Mouse (Mus musculus): ENCODE results near the gene Ttll5. TPM values are rescaled to one million over a fixed set of nuclear protein-coding genes. Genes with fewer than 3 reads are reported as not detected.

The Ttll5 gene
- total RNA-seq, 2 experiments from 2014 or later = 48.5 to 48.6 TPM

- TF ChIP-seq CTCF (conservative IDR thresholded peaks at IDR 0.05) = no peak
- DNase-seq (ENCODE audit: low spot score in 2 of 2) = no peak
- no peak overlapping the region for H3K4me3 ChIP-seq
- no peak overlapping the region for H3K27ac ChIP-seq
These were observed 81.2 kb downstream of the Ttll5 start for GRCm38 (mm10) chr12:85905666-85906065.

GRCm38 (mm10) chr12:85907896-85908295 lies 83.4 kb downstream of the Ttll5 start:
- no peak overlapping the region for H3K27ac ChIP-seq
- no peak for DNase-seq (ENCODE audit: low spot score in 2 of 2)
- no peak overlapping the region for H3K4me3 ChIP-seq
- no peak for TF ChIP-seq CTCF (conservative IDR thresholded peaks at IDR 0.05)

GRCm38 (mm10) chr12:85910811-85911210 lies 86.4 kb downstream of the Ttll5 start:
- H3K4me3 ChIP-seq = no peak overlapping the region
- no peak for TF ChIP-seq CTCF (conservative IDR thresholded peaks at IDR 0.05)
- DNase-seq (ENCODE audit: low spot score in 2 of 2) = no peak
- no peak overlapping the region for H3K27ac ChIP-seq

- no peak for DNase-seq (ENCODE audit: low spot score in 2 of 2)
- no peak overlapping the region for H3K4me3 ChIP-seq
- H3K27ac ChIP-seq = no peak overlapping the region
- no peak for TF ChIP-seq CTCF (conservative IDR thresholded peaks at IDR 0.05)
These were observed 88.4 kb downstream of the Ttll5 start for GRCm38 (mm10) chr12:85912712-85913504.

- Histone ChIP-seq H3K27ac (no peak overlapping the region), H3K4me3 (no peak overlapping the region)
- TF ChIP-seq CTCF (conservative IDR thresholded peaks at IDR 0.05) = no peak
- no peak for DNase-seq (ENCODE audit: low spot score in 2 of 2)
These were observed 102.4 kb downstream of the Ttll5 start for GRCm38 (mm10) chr12:85926897-85927296.

GRCm38 (mm10) chr12:85928513-85928912 lies 104.1 kb downstream of the Ttll5 start:
- no peak overlapping the region for H3K4me3 ChIP-seq
- TF ChIP-seq CTCF (conservative IDR thresholded peaks at IDR 0.05) = no peak
- H3K27ac ChIP-seq = no peak overlapping the region
- DNase-seq (ENCODE audit: low spot score in 2 of 2) = no peak

GRCm38 (mm10) chr12:85929711-85930110 lies 105.3 kb downstream of the Ttll5 start:
- no peak overlapping the region for H3K4me3 ChIP-seq
- no peak for TF ChIP-seq CTCF (conservative IDR thresholded peaks at IDR 0.05)
- peak overlapping the region; percentile 62; the same call in 1 of the 2 replicates for H3K27ac ChIP-seq
- DNase-seq (ENCODE audit: low spot score in 2 of 2) = no peak

- peak; percentile 58 for TF ChIP-seq CTCF (conservative IDR thresholded peaks at IDR 0.05)
- Histone ChIP-seq H3K27ac (peak overlapping the region; percentile 47; the same call in 1 of the 2 replicates), H3K4me3 (no peak overlapping the region)
- DNase-seq (ENCODE audit: low spot score in 2 of 2) = no peak
These were observed 106.3 kb downstream of the Ttll5 start for GRCm38 (mm10) chr12:85930713-85931112.

GRCm38 (mm10) chr12:85933241-85933640 lies 108.8 kb downstream of the Ttll5 start:
- no peak for TF ChIP-seq CTCF (conservative IDR thresholded peaks at IDR 0.05)
- DNase-seq (ENCODE audit: low spot score in 2 of 2) = no peak
- Histone ChIP-seq H3K4me3 (no peak overlapping the region), H3K27ac (no peak overlapping the region)

GRCm38 (mm10) chr12:85937384-85937783 lies 112.9 kb downstream of the Ttll5 start:
- Histone ChIP-seq H3K4me3 (no peak overlapping the region), H3K27ac (no peak overlapping the region)
- no peak for DNase-seq (ENCODE audit: low spot score in 2 of 2)
- TF ChIP-seq CTCF (conservative IDR thresholded peaks at IDR 0.05) = no peak

GRCm38 (mm10) chr12:85943456-85943855 lies 119.0 kb downstream of the Ttll5 start:
- no peak overlapping the region for H3K4me3 ChIP-seq
- no peak for DNase-seq (ENCODE audit: low spot score in 2 of 2)
- H3K27ac ChIP-seq = no peak overlapping the region
- no peak for TF ChIP-seq CTCF (conservative IDR thresholded peaks at IDR 0.05)

GRCm38 (mm10) chr12:85944419-85944818 lies 120.0 kb downstream of the Ttll5 start:
- H3K27ac ChIP-seq = no peak overlapping the region
- DNase-seq (ENCODE audit: low spot score in 2 of 2) = no peak
- TF ChIP-seq CTCF (conservative IDR thresholded peaks at IDR 0.05) = no peak
- no peak overlapping the region for H3K4me3 ChIP-seq

GRCm38 (mm10) chr12:85947161-85947560 lies 122.7 kb downstream of the Ttll5 start:
- TF ChIP-seq CTCF (conservative IDR thresholded peaks at IDR 0.05) = no peak
- H3K27ac ChIP-seq = no peak overlapping the region
- no peak overlapping the region for H3K4me3 ChIP-seq
- DNase-seq (ENCODE audit: low spot score in 2 of 2) = no peak

- H3K27ac ChIP-seq = peak overlapping the region; percentile 39; the same call in 1 of the 2 replicates
- no peak for TF ChIP-seq CTCF (conservative IDR thresholded peaks at IDR 0.05)
- DNase-seq (ENCODE audit: low spot score in 2 of 2) = no peak
- H3K4me3 ChIP-seq = no peak overlapping the region
These were observed 125.2 kb downstream of the Ttll5 start for GRCm38 (mm10) chr12:85949667-85950066.
